Mouse (Mus musculus) adrenal gland, adult 2 months (tissue): ENCODE measurements around the gene Tbc1d14. TPM values are rescaled to one million over a fixed set of nuclear protein-coding genes. Genes with fewer than 3 reads are reported as not detected.

Experiments used
- DNase-seq: peaks from one replicate; pipeline ENCODE4 v3.0.0; 2021
- polyA plus RNA-seq: library from polyadenylated mRNA; depleted of rRNA; stranded (reverse); fragments of >200 nt; gene quantifications from 2 replicates; pipeline ENCODE4 v1.2.3, GENCODE M21; 2012; rRNA removed
- total RNA-seq, 2 experiments: library from RNA; stranded (reverse); gene quantifications; 2 replicates each; pipeline ENCODE4 v1.2.3; 2021

Gene Tbc1d14
- total and polyA plus RNA-seq, 3 experiments: 18.8 to 47.0 (median 42.1) TPM

GRCm38 (mm10) chr5:36461231-36461630 lies 131.8 kb downstream of the Tbc1d14 start:
- no peak for DNase-seq

GRCm38 (mm10) chr5:36460712-36461111 lies 132.4 kb downstream of the Tbc1d14 start:
- DNase-seq: no peak

DNA sequence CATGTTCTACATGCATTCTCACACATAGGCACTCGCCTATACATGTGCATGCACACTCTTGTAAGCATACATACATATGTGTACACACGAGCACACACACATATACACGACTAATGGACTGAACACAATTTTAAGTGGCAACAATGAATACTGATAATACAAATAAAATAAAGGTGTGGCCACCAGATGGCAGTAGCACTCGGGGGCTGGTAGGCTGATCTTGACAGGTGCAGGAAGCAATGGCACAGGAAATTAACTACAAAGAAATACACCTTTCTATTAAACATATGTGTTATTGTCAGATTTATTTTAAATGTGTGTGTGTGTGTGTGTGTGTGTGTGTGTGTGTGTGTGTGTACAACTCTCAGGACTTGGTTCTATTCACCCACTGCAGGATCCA lies 134.2 kb downstream of the Tbc1d14 start:
- DNase-seq: no peak

- peak; percentile 67 for DNase-seq
These were observed 135.4 kb downstream of the Tbc1d14 start for GRCm38 (mm10) chr5:36457706-36458105.

DNA sequence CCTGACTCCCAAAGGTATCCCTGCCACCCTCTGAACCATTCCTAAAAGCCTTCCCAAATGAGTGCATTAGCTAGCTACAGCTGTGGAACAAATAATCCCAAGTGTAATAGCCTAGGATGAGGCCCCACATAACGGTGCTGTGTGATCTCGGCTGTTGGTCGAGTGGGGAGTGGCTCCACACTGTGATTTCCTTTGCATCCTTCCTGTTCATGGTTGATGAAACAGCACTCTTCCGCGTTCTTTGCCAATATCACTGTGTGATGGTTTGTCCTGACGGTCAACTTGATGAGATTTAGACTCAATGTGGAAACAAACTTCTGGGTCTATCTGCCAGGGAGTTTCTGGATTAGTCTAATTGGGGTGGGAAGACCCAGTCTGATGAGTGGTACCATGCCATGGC lies 140.3 kb downstream of the Tbc1d14 start:
- DNase-seq: no peak

GRCm38 (mm10) chr5:36451872-36452389 lies 141.1 kb downstream of the Tbc1d14 start:
- no peak for DNase-seq

DNA sequence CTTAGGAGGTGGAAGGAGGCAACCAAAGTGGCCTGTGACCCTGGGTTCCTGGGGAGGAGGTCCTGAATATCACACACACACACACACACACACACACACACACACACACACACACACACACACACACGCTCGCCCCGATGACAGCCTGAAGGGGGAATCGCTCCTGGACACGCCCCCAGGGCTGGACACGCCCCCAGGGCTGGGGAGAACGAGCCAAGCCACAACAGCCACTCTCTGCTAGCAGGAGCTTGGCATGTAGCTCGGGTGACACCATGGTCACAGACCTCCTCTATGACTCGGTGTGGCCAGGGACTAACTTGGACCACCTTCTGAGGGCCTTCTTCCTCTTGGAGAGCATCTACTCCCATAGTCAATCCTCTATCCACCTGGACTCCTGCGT lies 142.0 kb downstream of the Tbc1d14 start:
- DNase-seq: peak; percentile 50

GRCm38 (mm10) chr5:36449710-36450358 lies 143.2 kb downstream of the Tbc1d14 start:
- DNase-seq: peak; percentile 62

- no peak for DNase-seq
These were observed 145.2 kb downstream of the Tbc1d14 start for GRCm38 (mm10) chr5:36447872-36448271.

DNA sequence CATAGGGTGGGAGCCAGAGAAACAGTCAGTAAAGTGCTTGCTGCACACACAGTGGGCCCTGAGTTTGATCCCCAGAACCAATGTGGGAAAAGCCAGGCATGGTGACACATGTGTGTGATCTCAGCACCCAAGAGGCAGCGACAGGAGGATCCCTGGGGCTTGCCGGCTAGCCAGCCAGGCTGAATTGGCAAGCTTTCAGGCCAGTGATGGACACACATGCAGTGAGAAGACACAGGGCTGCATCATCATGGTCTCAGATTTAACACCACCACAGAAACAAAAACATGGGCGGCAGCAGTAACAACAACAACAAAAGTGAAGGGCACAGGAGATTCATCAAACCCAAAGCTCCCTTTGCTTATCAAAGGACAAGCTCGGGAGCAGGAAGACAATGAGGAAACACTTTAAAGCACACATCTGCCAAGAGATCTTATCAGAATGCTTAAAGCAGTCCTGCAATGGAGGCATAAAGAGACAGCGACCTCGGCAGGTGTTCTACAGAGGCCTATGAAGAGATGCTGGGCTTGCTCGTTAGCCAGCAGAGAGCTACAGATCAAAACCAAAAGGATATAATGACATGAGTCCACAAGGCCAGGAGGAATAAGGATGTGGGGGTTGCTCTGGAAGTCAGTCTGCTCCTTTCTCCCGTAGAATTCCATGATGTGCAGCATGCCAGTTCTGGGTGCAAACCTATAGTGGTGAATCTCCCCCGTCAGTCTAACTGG lies 146.7 kb downstream of the Tbc1d14 start:
- DNase-seq: no peak

DNA sequence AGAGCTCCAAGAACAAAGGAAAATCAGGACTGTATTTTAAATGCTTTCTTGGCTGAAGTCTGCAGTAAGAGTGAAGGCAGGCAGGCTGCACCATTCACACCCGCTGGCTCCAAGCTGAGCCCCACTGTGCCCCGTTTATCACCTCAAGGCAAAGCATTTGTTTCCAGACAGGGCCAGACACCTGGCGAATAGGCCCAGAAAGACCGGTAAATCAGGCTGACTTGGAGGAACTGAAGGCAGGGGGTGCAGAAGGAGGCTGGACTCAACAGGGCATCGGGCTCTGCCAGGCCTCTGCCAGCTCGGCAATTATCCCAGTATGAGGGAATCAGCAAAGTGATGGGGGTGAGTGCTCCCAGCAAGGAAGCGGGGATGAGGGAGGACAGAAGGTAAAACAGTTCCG lies 148.0 kb downstream of the Tbc1d14 start:
- DNase-seq: no peak

DNA sequence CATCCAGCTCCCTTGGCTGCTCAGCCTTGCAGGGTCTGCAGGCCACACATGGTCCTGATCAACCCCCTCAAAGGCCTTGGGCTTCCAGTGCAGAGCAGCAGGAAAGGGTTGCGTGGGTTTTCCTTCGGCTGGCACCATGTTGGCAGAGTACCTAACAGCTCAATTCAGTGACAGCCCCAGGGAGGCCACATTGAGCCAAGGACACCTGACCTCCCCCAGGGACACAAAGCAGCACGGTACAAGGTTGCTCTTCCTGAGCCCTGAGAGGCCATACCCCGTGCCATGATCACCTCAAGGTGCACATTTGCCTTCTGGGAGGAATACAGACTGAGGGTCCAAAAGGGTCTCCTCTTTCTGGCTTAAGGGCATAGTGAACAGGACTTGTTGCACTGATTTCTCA lies 148.5 kb downstream of the Tbc1d14 start:
- peak; percentile 70 for DNase-seq

GRCm38 (mm10) chr5:36440741-36441140 lies 152.3 kb downstream of the Tbc1d14 start:
- DNase-seq: peak; percentile 81

Other genes starting within 250 kb of the Tbc1d14 start
- gene Sorcs2, start 195.1 kb downstream of the Tbc1d14 start, total RNA-seq: 10 to 100 TPM in 1 of 2 experiments, 1 to 10 TPM in 1; 10.0 to 16.4 TPM
- gene Sorcs2, start 195.1 kb downstream of the Tbc1d14 start, polyA plus RNA-seq: 18.4 and 19.7 TPM in 2 replicates
- 10 to 100 TPM; 79.9 to 86.9 TPM for gene Grpel1, start 128.3 kb downstream of the Tbc1d14 start, total RNA-seq
- 20.6 and 28.7 TPM in 2 replicates for gene Grpel1, start 128.3 kb downstream of the Tbc1d14 start, polyA plus RNA-seq
- 10 to 100 TPM; 31.9 to 39.4 TPM for gene Tada2b, start 109.0 kb downstream of the Tbc1d14 start, total RNA-seq
- 24.0 and 25.9 TPM in 2 replicates for gene Tada2b, start 109.0 kb downstream of the Tbc1d14 start, polyA plus RNA-seq
- gene Ccdc96, start 108.7 kb downstream of the Tbc1d14 start, total RNA-seq: under 1 TPM; 0.35 to 0.52 TPM
- 0.10 TPM in 1 of 2 replicates, not detected in the other for gene Ccdc96, start 108.7 kb downstream of the Tbc1d14 start, polyA plus RNA-seq
- 10 to 100 TPM; 64.4 to 83.5 TPM for gene D5Ertd579e, start 102.7 kb upstream of the Tbc1d14 start, total RNA-seq
- gene D5Ertd579e, start 102.7 kb upstream of the Tbc1d14 start, polyA plus RNA-seq: 13.7 and 13.9 TPM in 2 replicates
- 10 to 100 TPM; 21.9 to 27.5 TPM for gene Bloc1s4, start 155.4 kb upstream of the Tbc1d14 start, total RNA-seq
- 64.9 and 70.9 TPM in 2 replicates for gene Bloc1s4, start 155.4 kb upstream of the Tbc1d14 start, polyA plus RNA-seq
- 100 to 1,000 TPM; 435 to 767 TPM for gene Mrfap1, start 203.5 kb upstream of the Tbc1d14 start, total RNA-seq
- gene Mrfap1, start 203.5 kb upstream of the Tbc1d14 start, polyA plus RNA-seq: 215 and 251 TPM in 2 replicates
- 10 to 100 TPM; 54.6 to 59.1 TPM for gene Man2b2, start 237.4 kb upstream of the Tbc1d14 start, total RNA-seq
- gene Man2b2, start 237.4 kb upstream of the Tbc1d14 start, polyA plus RNA-seq: 143 TPM in 2 replicates